Mouse (Mus musculus) forebrain, embryonic 11.5 days (tissue): ENCODE data around the gene Wars2. TPM values are rescaled to one million over a fixed set of nuclear protein-coding genes. Genes with fewer than 3 reads are reported as not detected.

Source experiments
- ATAC-seq: fragments of 200-750 bp; cut with Nextera tagmentation; replicated peaks from 2 replicates; pipeline ENCODE4 v1.8.0; 2017; ENCODE audit warnings: moderate TSS enrichment; ENCODE audit not compliant: low FRiP score
- DNase-seq: peaks from one replicate; pipeline ENCODE4 v3.0.0-alpha.2; 2017; ENCODE audit warnings: low spot score
- H3K27ac ChIP-seq: fragments of 300-500 bp; sonication (generic); 2 replicates; pipeline ENCODE4 v1.5.1; 2014; ENCODE audit warnings: low read depth, low read length
- H3K27me3 ChIP-seq: fragments of 300-500 bp; sonication (generic); 2 replicates; pipeline ENCODE4 v1.6.1; 2014; ENCODE audit warnings: mild to moderate bottlenecking, low read length, mixed read lengths; ENCODE audit not compliant: control insufficient read depth, insufficient read depth
- H3K36me3 ChIP-seq: fragments of 300-500 bp; sonication (generic); 2 replicates; pipeline ENCODE4 v1.6.1; 2014; ENCODE audit warnings: mild to moderate bottlenecking, low read length, moderate library complexity, mixed read lengths; ENCODE audit not compliant: control insufficient read depth, insufficient read depth
- H3K4me1 ChIP-seq: fragments of 300-500 bp; sonication (generic); replicated peaks from 2 replicates; pipeline ENCODE4 v1.6.1; 2014; ENCODE audit warnings: low read length, mixed read lengths; ENCODE audit not compliant: control insufficient read depth, insufficient read depth
- H3K4me2 ChIP-seq: fragments of 300-500 bp; sonication (generic); 2 replicates; pipeline ENCODE4 v1.6.1; 2014; ENCODE audit warnings: low read depth, mild to moderate bottlenecking, low read length, moderate library complexity, mixed read lengths; ENCODE audit not compliant: severe bottlenecking
- H3K4me3 ChIP-seq: fragments of 300-500 bp; sonication (generic); 2 replicates; pipeline ENCODE4 v1.5.1; 2014; ENCODE audit warnings: low read depth, low read length
- H3K9ac ChIP-seq: fragments of 300-500 bp; sonication (generic); 2 replicates; pipeline ENCODE4 v1.6.1; 2014; ENCODE audit warnings: low read length
- H3K9me3 ChIP-seq: fragments of 300-500 bp; sonication (generic); 2 replicates; pipeline ENCODE4 v1.6.1; 2016; ENCODE audit warnings: low read length, mixed read lengths; ENCODE audit not compliant: control insufficient read depth
- WGBS: fragments of 180-500 bp; shearing (Covaris S2); extraction: QIAGEN DNeasy Blood & Tissue Kit; methylation state at CpG from one replicate; pipeline ENCODE4 v1.1.7; 2014; 5-methylcytosine and 5-hydroxymethylcytosine counted together
- polyA plus RNA-seq: library from polyadenylated mRNA; unstranded; fragments of >200 nt; fragmentation: Nextera tagmentation; extraction: Ambion mirVana; gene quantifications from 2 replicates; pipeline ENCODE4 v1.2.1, GENCODE M21; 2014

Wars2 gene
- polyA plus RNA-seq, 1 experiment from 2014 or later, result 7.5 TPM

DNA sequence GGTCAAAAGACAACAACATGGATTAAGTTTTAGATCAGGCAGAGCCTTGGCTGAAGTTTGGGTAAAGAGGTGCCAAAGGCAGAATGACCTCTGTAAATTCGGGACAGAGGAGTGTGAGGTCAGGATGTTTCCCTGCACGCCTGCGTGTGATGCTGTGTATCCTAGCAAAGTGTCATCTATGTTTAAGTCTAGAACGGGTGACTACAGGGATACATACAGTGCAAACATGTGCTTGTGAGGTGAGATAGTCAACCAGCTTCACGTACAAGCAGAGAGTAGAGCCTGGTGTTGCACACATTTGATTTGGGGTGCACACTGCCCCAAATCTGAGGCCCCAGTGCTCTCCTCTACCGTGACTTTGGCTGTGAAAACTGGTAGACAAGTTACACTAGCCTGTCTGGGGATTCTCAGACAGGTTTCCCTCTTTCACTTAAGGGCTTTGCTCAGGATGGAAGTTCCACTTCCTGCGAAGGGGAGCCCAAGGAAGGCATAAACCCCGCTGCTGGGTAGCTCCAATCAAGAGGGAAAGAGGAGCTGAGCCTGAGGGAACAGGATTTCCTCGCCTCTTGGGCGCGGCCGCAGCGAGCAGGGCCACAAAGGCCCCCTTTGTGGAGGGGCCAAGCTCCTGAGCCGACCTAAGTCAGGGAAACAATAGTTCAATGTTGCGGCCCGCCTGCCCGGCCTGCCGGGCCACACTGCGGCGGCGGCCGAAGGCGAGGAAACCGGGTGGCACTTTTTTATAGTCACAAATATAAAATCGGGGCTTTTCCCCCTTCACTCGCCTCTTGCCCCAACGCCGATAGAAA, 107.3 kb downstream of the Wars2 start:
- Histone ChIP-seq H3K9ac (no peak overlapping the region), H3K4me2 (0 out of 2 replicates have a peak overlapping the region, but pooled peaks have one; percentile 11), H3K4me1 (peaks cover 3% of the 10 kb centered on the region; the same call in 1 of the 2 replicates), H3K36me3 (no peaks in the 10 kb centered on the region), H3K27me3 (peaks cover 97% of the 10 kb centered on the region), H3K4me3 (no peak overlapping the region), H3K27ac (no peak overlapping the region), H3K9me3 (no peaks in the 10 kb centered on the region)
- DNase-seq (peak; percentile 52), ATAC-seq (0 out of 2 replicates have a peak, but pooled peaks have one; percentile 28)
- WGBS, result 2% methylated on average over 28 of the region's 28 CpGs

- under 1% methylated on average over 25 of the region's 25 CpGs for WGBS
- no peaks in the 10 kb centered on the region for H3K36me3 ChIP-seq
- H3K9ac ChIP-seq, result no peak overlapping the region
- no peaks in the 10 kb centered on the region for H3K9me3 ChIP-seq
- ATAC-seq (no peak), DNase-seq (peak; percentile 56)
- no peak overlapping the region for H3K4me3 ChIP-seq
- 0 out of 2 replicates have a peak overlapping the region, but pooled peaks have one; percentile 11 for H3K4me2 ChIP-seq
- H3K27me3 ChIP-seq, result peaks cover 97% of the 10 kb centered on the region
- peaks cover 9% of the 10 kb centered on the region; the same call in 1 of the 2 replicates for H3K4me1 ChIP-seq
- no peak overlapping the region for H3K27ac ChIP-seq
These were observed 108.1 kb downstream of the Wars2 start for GRCm38 (mm10) chr3:99248831-99249550.

DNA sequence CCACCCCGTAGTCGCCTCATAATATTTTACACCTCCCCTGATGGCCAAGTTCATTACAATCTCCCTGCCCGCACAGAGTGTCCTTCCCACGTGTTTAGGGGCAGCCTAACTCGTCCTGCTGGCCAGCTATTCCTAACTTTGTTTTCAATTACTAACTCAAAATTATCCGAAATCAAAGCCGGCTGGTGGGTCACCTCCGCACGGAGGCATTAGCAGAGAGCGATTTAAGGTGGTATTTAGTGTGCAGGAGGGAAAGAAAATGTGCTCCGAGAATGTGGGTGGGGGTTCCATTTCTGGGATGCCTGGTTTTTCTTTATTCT, 108.6 kb downstream of the Wars2 start:
- peaks cover 11% of the 10 kb centered on the region; the same call in 1 of the 2 replicates for H3K4me1 ChIP-seq
- H3K9me3 ChIP-seq, result no peaks in the 10 kb centered on the region
- no peak overlapping the region for H3K4me2 ChIP-seq
- H3K27ac ChIP-seq, result no peak overlapping the region
- ATAC-seq (no peak), DNase-seq (no peak)
- H3K4me3 ChIP-seq, result no peak overlapping the region
- H3K9ac ChIP-seq, result no peak overlapping the region
- H3K27me3 ChIP-seq, result peaks cover 97% of the 10 kb centered on the region
- WGBS, result 2% methylated on average over 11 of the region's 11 CpGs
- H3K36me3 ChIP-seq, result no peaks in the 10 kb centered on the region

DNA sequence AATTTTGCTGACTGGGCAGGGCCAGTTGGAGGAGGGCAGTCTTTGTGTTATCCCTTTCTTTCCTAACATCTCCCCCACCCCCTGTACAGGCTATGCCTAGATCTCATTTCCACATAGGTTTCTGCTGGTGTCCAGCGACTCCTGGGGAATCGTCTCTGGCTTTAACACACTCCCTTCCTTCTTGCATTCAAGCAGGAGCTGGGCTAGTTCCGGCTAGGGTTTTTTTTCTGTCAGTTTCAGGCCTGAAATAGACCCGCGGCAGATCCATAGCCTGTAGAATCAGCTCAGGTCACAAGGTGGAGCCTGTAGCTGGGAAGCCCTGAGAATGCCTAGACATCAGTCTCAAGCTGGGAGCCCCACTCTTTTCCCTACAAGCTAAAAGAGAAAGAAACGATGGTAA, 109.0 kb downstream of the Wars2 start:
- Histone ChIP-seq H3K36me3 (no peaks in the 10 kb centered on the region), H3K27me3 (peaks cover 97% of the 10 kb centered on the region), H3K27ac (no peak overlapping the region), H3K4me2 (no peak overlapping the region), H3K9me3 (no peaks in the 10 kb centered on the region), H3K9ac (no peak overlapping the region), H3K4me1 (peaks cover 11% of the 10 kb centered on the region; the same call in 1 of the 2 replicates), H3K4me3 (no peak overlapping the region)
- DNase-seq (peak; percentile 54), ATAC-seq (no peak)
- WGBS, result 0% methylated on average over 6 of the region's 6 CpGs

- H3K36me3 ChIP-seq, result no peaks in the 10 kb centered on the region
- ATAC-seq, result no peak
- H3K9ac ChIP-seq, result no peak overlapping the region
- peaks cover 11% of the 10 kb centered on the region; the same call in 1 of the 2 replicates for H3K4me1 ChIP-seq
- H3K27me3 ChIP-seq, result peaks cover 95% of the 10 kb centered on the region
- no peak overlapping the region for H3K27ac ChIP-seq
- no peak overlapping the region for H3K4me3 ChIP-seq
- WGBS, result 5% methylated on average over 6 of the region's 6 CpGs
- no peak for DNase-seq
- no peaks in the 10 kb centered on the region for H3K9me3 ChIP-seq
- H3K4me2 ChIP-seq, result no peak overlapping the region
These were observed 110.7 kb downstream of the Wars2 start for GRCm38 (mm10) chr3:99251271-99252165.

GRCm38 (mm10) chr3:99252461-99253091, 111.7 kb downstream of the Wars2 start:
- WGBS, result 0% methylated on average over 16 of the region's 16 CpGs
- Histone ChIP-seq H3K9me3 (no peaks in the 10 kb centered on the region), H3K27ac (no peak overlapping the region), H3K4me3 (no peak overlapping the region), H3K27me3 (peaks cover 96% of the 10 kb centered on the region), H3K4me2 (no peak overlapping the region; the same call in 1 of the 2 replicates), H3K9ac (no peak overlapping the region), H3K4me1 (peaks cover 11% of the 10 kb centered on the region; the same call in 1 of the 2 replicates), H3K36me3 (no peaks in the 10 kb centered on the region)
- no peak; the same call in 1 of the 2 replicates for ATAC-seq
- DNase-seq, result peak; percentile 63

GRCm38 (mm10) chr3:99253092-99253488, 112.2 kb downstream of the Wars2 start:
- Histone ChIP-seq H3K9me3 (no peaks in the 10 kb centered on the region), H3K4me2 (peak overlapping the region; percentile 58; the same call in 1 of the 2 replicates), H3K4me3 (peak overlapping the region; percentile 31), H3K36me3 (no peaks in the 10 kb centered on the region), H3K4me1 (peaks cover 11% of the 10 kb centered on the region; the same call in 1 of the 2 replicates), H3K9ac (no peak overlapping the region), H3K27me3 (peaks cover 96% of the 10 kb centered on the region), H3K27ac (no peak overlapping the region)
- peak; percentile 80 for DNase-seq
- ATAC-seq, result peak; percentile 80
- WGBS, result under 1% methylated on average over 12 of the region's 12 CpGs
